Mouse (Mus musculus) right cerebral cortex, postnatal 10 days (tissue): ENCODE data around the gene Clec16a.

Source experiments
- DNase-seq, 2 experiments: peaks; one replicate each; pipeline ENCODE4 v3.0.0; 2021; ENCODE audit warnings: low spot score in 2 of 2

The Clec16a gene

GRCm38 (mm10) chr16:10534567-10534966 is 10.6 kb upstream of the Clec16a start:
- DNase-seq = peak in 1 of 2 experiments; percentile 43

- DNase-seq = no peak
Observed at GRCm38 (mm10) chr16:10536323-10536722, 8.8 kb upstream of the Clec16a start.

- DNase-seq = no peak
Observed at GRCm38 (mm10) chr16:10536961-10537360, 8.2 kb upstream of the Clec16a start.

- DNase-seq = no peak
Observed at GRCm38 (mm10) chr16:10540763-10541597, 4.2 kb upstream of the Clec16a start.

- DNase-seq = peak in 1 of 2 experiments; percentile 58
Observed at GRCm38 (mm10) chr16:10541598-10541930, 3.6 kb upstream of the Clec16a start.

GRCm38 (mm10) chr16:10542266-10542665 is 2.9 kb upstream of the Clec16a start:
- DNase-seq = peak in 1 of 2 experiments; percentile 57

- DNase-seq = peak; percentile 98 to 99
Observed at GRCm38 (mm10) chr16:10542698-10543365, 2.3 kb upstream of the Clec16a start, which contains the start of gene Dexi. Gene Dexi, minus strand, starts transcription at chr16:10543054.

- DNase-seq = no peak
Observed at GRCm38 (mm10) chr16:10546865-10547264, 1.7 kb downstream of the Clec16a start.

GRCm38 (mm10) chr16:10548938-10549337 is 3.8 kb downstream of the Clec16a start:
- DNase-seq = no peak

GRCm38 (mm10) chr16:10549600-10549999 is 4.5 kb downstream of the Clec16a start:
- peak in 1 of 2 experiments; percentile 59 for DNase-seq

GRCm38 (mm10) chr16:10551592-10551991 is 6.5 kb downstream of the Clec16a start:
- DNase-seq = no peak

- no peak for DNase-seq
Observed at GRCm38 (mm10) chr16:10553858-10554257, 8.7 kb downstream of the Clec16a start.

- no peak for DNase-seq
Observed at GRCm38 (mm10) chr16:10559991-10560390, 14.9 kb downstream of the Clec16a start.

GRCm38 (mm10) chr16:10565278-10565885 is 20.2 kb downstream of the Clec16a start:
- DNase-seq = peak; percentile 71 to 73

- DNase-seq = no peak
Observed at GRCm38 (mm10) chr16:10567153-10567552, 22.0 kb downstream of the Clec16a start.

GRCm38 (mm10) chr16:10569809-10570395 is 24.8 kb downstream of the Clec16a start:
- DNase-seq = no peak

- DNase-seq = peak; percentile 66 to 79
Observed at GRCm38 (mm10) chr16:10570708-10571107, 25.6 kb downstream of the Clec16a start.

- no peak for DNase-seq
Observed at GRCm38 (mm10) chr16:10571820-10572219, 26.7 kb downstream of the Clec16a start.

GRCm38 (mm10) chr16:10574936-10575335 is 29.8 kb downstream of the Clec16a start:
- DNase-seq = peak in 1 of 2 experiments; percentile 52

- DNase-seq = no peak
Observed at GRCm38 (mm10) chr16:10575915-10576314, 30.8 kb downstream of the Clec16a start.

- DNase-seq = no peak
Observed at GRCm38 (mm10) chr16:10577548-10577947, 32.4 kb downstream of the Clec16a start.

GRCm38 (mm10) chr16:10578376-10578775 is 33.2 kb downstream of the Clec16a start:
- no peak for DNase-seq
